Mouse (Mus musculus): ENCODE measurements around the gene Syt12. TPM values are rescaled to one million over a fixed set of nuclear protein-coding genes. Genes with fewer than 3 reads are reported as not detected.

The Syt12 gene
- polyA plus RNA-seq, 1 experiment from 2014 or later: 0.19 TPM

DNA sequence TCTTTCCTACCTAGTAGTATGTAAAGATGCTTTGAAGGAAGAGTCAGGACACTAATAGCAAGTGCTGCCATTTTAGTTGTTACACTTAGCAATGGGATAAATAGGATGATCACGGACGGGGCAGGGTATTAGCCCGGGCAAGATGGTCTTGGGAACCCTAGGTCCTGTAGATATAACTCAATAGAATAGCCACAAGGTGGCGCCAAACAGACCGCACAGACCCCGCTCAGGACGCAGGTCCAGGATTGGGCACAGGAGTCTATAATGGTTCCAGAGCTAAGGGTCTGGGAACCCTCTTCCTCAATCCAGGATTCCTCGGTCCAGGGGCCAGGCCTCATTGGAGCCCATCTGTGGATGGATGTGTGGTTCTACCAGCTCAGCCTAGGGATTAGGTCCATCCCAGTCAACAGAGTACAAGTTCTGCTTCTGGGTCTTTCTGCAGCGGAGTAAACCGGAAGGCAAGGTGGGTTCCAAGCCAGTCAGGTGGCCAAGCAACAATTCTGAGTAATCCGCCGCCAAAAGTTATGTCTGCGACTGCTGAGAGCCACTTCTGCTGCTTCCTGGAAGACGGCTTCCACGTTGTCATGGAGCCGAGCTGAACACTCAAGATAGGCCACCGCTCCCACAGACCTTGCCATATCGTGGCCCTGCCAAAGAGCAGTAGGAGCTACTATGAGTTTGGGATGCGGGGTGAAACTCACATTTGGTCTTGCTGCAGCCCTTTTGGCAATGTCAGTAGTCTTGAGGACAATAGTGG, 51.5 kb downstream of the Syt12 start:
- Histone ChIP-seq H3K9me3 (ENCODE audit: low read length) (no peaks in the 10 kb centered on the region), H3K9ac (replicated peaks) (no peak overlapping the region), H3K4me1 (ENCODE audit: insufficient read depth) (peaks cover 1% of the 10 kb centered on the region), H3K36me3 (replicated peaks; ENCODE audit: insufficient read depth, low read length) (0 out of 2 replicates have a peak, but pooled peaks cover 7% of the 10 kb centered on the region), H3K4me3 (ENCODE audit: low read depth, low read length) (no peak overlapping the region), H3K27ac (ENCODE audit: low read depth) (no peak overlapping the region), H3K4me2 (ENCODE audit: low read depth, low read length) (no peak overlapping the region), H3K27me3 (ENCODE audit: insufficient read depth, low read length) (no peaks in the 10 kb centered on the region)
- peak; percentile 68 for TF ChIP-seq CTCF (IDR thresholded peaks at IDR 0.05; ENCODE audit: low read depth)
- TF ChIP-seq EP300 (IDR thresholded peaks at IDR 0.05; ENCODE audit: low read depth): no peak
- WGBS (ENCODE audit: insufficient replicate concordance): 66% methylated on average over 19 of the region's 19 CpGs
- ATAC-seq: peak; percentile 31; the same call in 1 of the 2 replicates
- DNase-seq: peak; percentile 57

- ATAC-seq: no peak
- WGBS (ENCODE audit: insufficient replicate concordance): 54% methylated on average over 3 of the region's 3 CpGs
- H3K9me3 ChIP-seq (ENCODE audit: low read length): no peaks in the 10 kb centered on the region
- H3K9ac ChIP-seq (replicated peaks): no peak overlapping the region
- no peak overlapping the region for H3K4me3 ChIP-seq (ENCODE audit: low read depth, low read length)
- H3K36me3 ChIP-seq (replicated peaks; ENCODE audit: insufficient read depth, low read length): 0 out of 2 replicates have a peak, but pooled peaks cover 4% of the 10 kb centered on the region
- no peak for DNase-seq
- peaks cover 13% of the 10 kb centered on the region for H3K4me1 ChIP-seq (ENCODE audit: insufficient read depth)
- H3K4me2 ChIP-seq (ENCODE audit: low read depth, low read length): no peak overlapping the region
- H3K27ac ChIP-seq (ENCODE audit: low read depth): no peak overlapping the region
- no peak for TF ChIP-seq EP300 (IDR thresholded peaks at IDR 0.05; ENCODE audit: low read depth)
- TF ChIP-seq CTCF (IDR thresholded peaks at IDR 0.05; ENCODE audit: low read depth): no peak
- H3K27me3 ChIP-seq (ENCODE audit: insufficient read depth, low read length): no peaks in the 10 kb centered on the region
These were observed 54.2 kb downstream of the Syt12 start for GRCm38 (mm10) chr19:4423021-4423420.

DNA sequence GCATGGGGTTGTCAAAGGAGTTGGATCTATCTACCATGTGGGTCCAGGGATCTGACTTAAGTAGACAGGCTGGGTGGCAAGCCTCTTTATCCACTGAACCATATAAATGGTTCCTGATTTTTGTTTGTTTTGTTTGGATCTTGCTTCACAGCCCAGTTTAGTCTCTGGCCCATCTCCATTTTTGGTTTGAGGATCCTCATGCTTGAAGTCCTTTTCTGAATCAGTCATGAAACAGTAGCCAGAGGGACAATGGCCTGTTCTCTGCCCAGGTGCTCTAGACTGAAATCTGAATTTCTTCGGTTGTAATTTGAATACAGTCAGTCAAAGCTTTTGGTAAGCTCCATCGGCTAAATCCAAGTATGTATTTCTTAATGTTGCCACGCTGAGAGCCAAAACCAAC, 54.7 kb downstream of the Syt12 start:
- H3K9ac ChIP-seq (replicated peaks): no peak overlapping the region
- no peaks in the 10 kb centered on the region for H3K27me3 ChIP-seq (ENCODE audit: insufficient read depth, low read length)
- no peak for DNase-seq
- H3K9me3 ChIP-seq (ENCODE audit: low read length): no peaks in the 10 kb centered on the region
- no peak for ATAC-seq
- TF ChIP-seq EP300 (IDR thresholded peaks at IDR 0.05; ENCODE audit: low read depth) (no peak), CTCF (IDR thresholded peaks at IDR 0.05; ENCODE audit: low read depth) (no peak)
- H3K27ac ChIP-seq (ENCODE audit: low read depth): no peak overlapping the region
- 0 out of 2 replicates have a peak, but pooled peaks cover 4% of the 10 kb centered on the region for H3K36me3 ChIP-seq (replicated peaks; ENCODE audit: insufficient read depth, low read length)
- 85% methylated on average over 3 of the region's 3 CpGs for WGBS (ENCODE audit: insufficient replicate concordance)
- no peak overlapping the region for H3K4me3 ChIP-seq (ENCODE audit: low read depth, low read length)
- no peak overlapping the region for H3K4me2 ChIP-seq (ENCODE audit: low read depth, low read length)
- peaks cover 13% of the 10 kb centered on the region for H3K4me1 ChIP-seq (ENCODE audit: insufficient read depth)

DNA sequence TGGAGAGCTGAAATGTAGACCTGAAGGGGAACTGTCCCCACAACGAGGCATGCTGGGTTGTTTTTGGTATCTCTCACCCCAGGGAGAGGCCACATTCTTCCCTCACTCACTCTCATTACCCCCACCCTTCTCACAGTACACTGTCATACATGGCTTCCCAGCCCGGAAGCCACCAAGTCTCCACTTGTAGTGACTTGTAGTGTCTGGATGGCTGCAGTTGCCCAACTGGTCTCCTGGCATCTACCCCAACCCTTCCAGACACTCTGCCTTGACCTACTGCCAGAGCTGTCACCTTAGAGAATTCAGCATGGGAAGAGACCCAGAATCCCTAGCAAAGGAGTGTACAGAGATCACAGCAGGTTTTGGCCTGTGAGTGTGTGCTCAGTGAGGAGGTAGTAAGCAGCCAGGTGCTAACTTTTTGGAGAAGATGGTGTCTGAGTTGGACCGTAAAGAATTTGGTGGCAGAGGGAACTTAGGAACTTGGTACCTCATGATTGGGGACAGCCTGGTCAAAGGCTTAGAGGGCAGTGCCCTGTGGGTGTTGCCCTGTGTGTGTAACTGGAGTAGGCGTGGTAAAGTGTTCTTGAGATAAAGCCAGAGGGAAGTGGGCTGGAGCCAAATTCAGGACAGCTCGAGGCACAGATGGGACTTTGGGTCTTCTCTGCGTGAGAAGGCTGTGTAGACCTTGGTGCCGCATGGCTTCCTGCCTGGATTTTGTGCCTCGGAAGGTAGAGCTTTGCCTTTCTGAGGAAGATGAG, 56.9 kb downstream of the Syt12 start:
- no peak for DNase-seq
- peak; percentile 63 for ATAC-seq
- Histone ChIP-seq H3K4me2 (ENCODE audit: low read depth, low read length) (no peak overlapping the region), H3K27me3 (ENCODE audit: insufficient read depth, low read length) (no peaks in the 10 kb centered on the region), H3K36me3 (replicated peaks; ENCODE audit: insufficient read depth, low read length) (0 out of 2 replicates have a peak, but pooled peaks cover 4% of the 10 kb centered on the region), H3K4me3 (ENCODE audit: low read depth, low read length) (no peak overlapping the region), H3K9ac (replicated peaks) (no peak overlapping the region), H3K4me1 (ENCODE audit: insufficient read depth) (peaks cover 13% of the 10 kb centered on the region), H3K9me3 (ENCODE audit: low read length) (no peaks in the 10 kb centered on the region), H3K27ac (ENCODE audit: low read depth) (no peak overlapping the region)
- WGBS (ENCODE audit: insufficient replicate concordance): 53% methylated on average over 8 of the region's 8 CpGs
- TF ChIP-seq EP300 (IDR thresholded peaks at IDR 0.05; ENCODE audit: low read depth) (no peak), CTCF (IDR thresholded peaks at IDR 0.05; ENCODE audit: low read depth) (no peak)

DNA sequence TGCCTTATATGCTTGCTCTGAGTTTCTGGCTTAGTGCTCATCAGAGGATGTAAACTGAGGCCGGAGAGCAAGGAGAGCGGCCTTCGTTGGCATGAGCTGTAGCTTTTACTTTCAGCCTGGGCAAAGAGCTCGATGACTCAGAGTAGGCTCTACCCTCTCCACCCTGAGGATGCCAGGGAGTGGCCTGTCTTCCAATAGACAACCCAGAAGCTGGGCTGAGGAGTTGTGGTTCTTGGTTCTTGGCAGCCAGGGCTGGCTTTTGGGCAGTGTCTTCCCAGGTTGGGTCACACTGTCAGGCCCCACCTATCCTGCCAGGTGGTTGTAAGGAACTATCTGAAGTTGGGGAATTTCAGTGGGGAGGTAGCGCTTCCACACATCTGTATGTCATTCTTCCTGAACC, 57.5 kb downstream of the Syt12 start:
- H3K36me3 ChIP-seq (replicated peaks; ENCODE audit: insufficient read depth, low read length): no peaks in the 10 kb centered on the region
- no peak for ATAC-seq
- TF ChIP-seq EP300 (IDR thresholded peaks at IDR 0.05; ENCODE audit: low read depth) (no peak), CTCF (IDR thresholded peaks at IDR 0.05; ENCODE audit: low read depth) (no peak)
- 84% methylated on average over 5 of the region's 5 CpGs for WGBS (ENCODE audit: insufficient replicate concordance)
- no peak overlapping the region for H3K9ac ChIP-seq (replicated peaks)
- H3K4me1 ChIP-seq (ENCODE audit: insufficient read depth): peaks cover 13% of the 10 kb centered on the region
- no peaks in the 10 kb centered on the region for H3K9me3 ChIP-seq (ENCODE audit: low read length)
- H3K27ac ChIP-seq (ENCODE audit: low read depth): no peak overlapping the region
- no peaks in the 10 kb centered on the region for H3K27me3 ChIP-seq (ENCODE audit: insufficient read depth, low read length)
- H3K4me2 ChIP-seq (ENCODE audit: low read depth, low read length): no peak overlapping the region
- no peak for DNase-seq
- no peak overlapping the region for H3K4me3 ChIP-seq (ENCODE audit: low read depth, low read length)

- Histone ChIP-seq H3K4me3 (ENCODE audit: low read depth, low read length) (no peak overlapping the region), H3K36me3 (replicated peaks; ENCODE audit: insufficient read depth, low read length) (no peaks in the 10 kb centered on the region), H3K4me1 (ENCODE audit: insufficient read depth) (peaks cover 13% of the 10 kb centered on the region), H3K9me3 (ENCODE audit: low read length) (no peaks in the 10 kb centered on the region), H3K9ac (replicated peaks) (no peak overlapping the region), H3K27me3 (ENCODE audit: insufficient read depth, low read length) (no peaks in the 10 kb centered on the region), H3K27ac (ENCODE audit: low read depth) (no peak overlapping the region), H3K4me2 (ENCODE audit: low read depth, low read length) (no peak overlapping the region)
- DNase-seq (no peak), ATAC-seq (no peak)
- no peak for TF ChIP-seq CTCF (IDR thresholded peaks at IDR 0.05; ENCODE audit: low read depth)
- TF ChIP-seq EP300 (IDR thresholded peaks at IDR 0.05; ENCODE audit: low read depth): no peak
These were observed 59.5 kb downstream of the Syt12 start for GRCm38 (mm10) chr19:4417713-4418112.

All from liver, postnatal 0 days (tissue).